Mouse (Mus musculus): Measurements from ENCODE around the gene Tmem53.

DNA sequence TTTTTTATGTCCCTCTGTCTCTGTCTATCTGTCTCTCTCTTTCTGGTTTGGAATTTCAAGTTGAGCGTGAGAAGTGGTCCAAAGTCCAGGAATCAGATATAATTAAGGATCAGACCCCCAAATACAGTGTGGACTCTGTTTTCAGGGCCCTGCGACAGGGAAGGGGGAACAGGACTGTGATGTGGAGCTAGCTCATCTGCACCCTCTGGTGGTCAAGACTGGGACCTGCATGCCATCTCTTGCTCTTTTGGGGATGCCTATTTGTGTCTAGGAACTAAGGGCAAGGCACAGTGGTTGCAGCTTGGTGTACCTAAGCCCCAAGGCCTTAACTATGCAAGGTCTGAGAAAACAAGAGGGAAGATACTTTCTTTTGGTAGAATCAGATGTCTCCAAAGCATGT is 15.5 kb downstream of the Tmem53 start:
- peak; percentile 70 for TF ChIP-seq CTCF (IDR thresholded peaks at IDR 0.05; ENCODE audit: insufficient read depth, low read depth, low read length)
- TF ChIP-seq POLR2A (IDR thresholded peaks at IDR 0.05; ENCODE audit: insufficient read depth, low read depth, low read length), result no peak

All from olfactory bulb, adult 2 months (tissue).